Mouse (Mus musculus): ENCODE measurements around the gene Ncoa7. TPM values are rescaled to one million over a fixed set of nuclear protein-coding genes. Genes with fewer than 3 reads are reported as not detected.
A peak's percentile ranks its signal among the peaks of the same experiment; 100 is the strongest.

Ncoa7 gene
- polyA plus RNA-seq, 1 experiment from 2014 or later: 12.2 TPM

DNA sequence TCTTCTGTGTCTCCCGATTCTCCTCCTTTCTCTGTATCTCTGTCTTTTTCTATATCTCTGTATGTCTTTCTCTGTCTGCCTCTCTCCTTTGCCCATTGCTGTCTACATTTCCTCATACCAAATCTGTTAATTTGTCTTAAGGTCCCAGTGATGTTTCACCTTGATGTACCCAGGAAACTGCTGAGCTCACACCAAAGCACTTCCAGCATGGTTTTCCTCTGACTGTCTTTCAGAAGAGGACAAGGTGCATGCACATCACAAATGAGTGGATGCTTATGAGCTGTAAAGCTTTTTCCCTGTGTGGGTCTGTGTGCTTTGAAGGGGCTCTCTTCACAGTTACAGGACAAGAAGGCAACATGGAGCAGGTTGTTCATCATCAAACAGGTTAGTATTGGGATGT, 34.3 kb downstream of the Ncoa7 start:
- ATAC-seq (ENCODE audit: low FRiP score, low TSS enrichment) (no peak), DNase-seq (ENCODE audit: low spot score) (no peak)
- H3K27ac ChIP-seq (replicated peaks): no peak overlapping the region
- H3K36me3 ChIP-seq (ENCODE audit: control insufficient read depth, insufficient read depth, low read length): no peaks in the 10 kb centered on the region
- no peaks in the 10 kb centered on the region for H3K4me1 ChIP-seq (replicated peaks; ENCODE audit: control insufficient read depth, insufficient read depth)
- H3K9ac ChIP-seq (ENCODE audit: low read length): no peak overlapping the region
- no peak overlapping the region for H3K4me2 ChIP-seq (replicated peaks; ENCODE audit: low read depth)
- 88% methylated on average over 1 of the region's 1 CpGs for WGBS
- TF ChIP-seq CTCF (IDR thresholded peaks at IDR 0.05; ENCODE audit: low read depth): no peak
- no peak for TF ChIP-seq EP300 (optimal IDR thresholded peaks at IDR 0.05)
- H3K4me3 ChIP-seq (ENCODE audit: low read depth, low read length): no peak overlapping the region
- H3K27me3 ChIP-seq (ENCODE audit: control insufficient read depth, insufficient read depth, low read length): no peaks in the 10 kb centered on the region
- no peaks in the 10 kb centered on the region for H3K9me3 ChIP-seq (ENCODE audit: control insufficient read depth, low read length)

GRCm38 (mm10) chr10:30768250-30768649, 34.9 kb downstream of the Ncoa7 start:
- Histone ChIP-seq H3K27ac (replicated peaks) (no peak overlapping the region), H3K27me3 (ENCODE audit: control insufficient read depth, insufficient read depth, low read length) (no peaks in the 10 kb centered on the region), H3K4me1 (replicated peaks; ENCODE audit: control insufficient read depth, insufficient read depth) (no peaks in the 10 kb centered on the region), H3K4me3 (ENCODE audit: low read depth, low read length) (no peak overlapping the region), H3K9me3 (ENCODE audit: control insufficient read depth, low read length) (no peaks in the 10 kb centered on the region), H3K36me3 (ENCODE audit: control insufficient read depth, insufficient read depth, low read length) (no peaks in the 10 kb centered on the region), H3K9ac (ENCODE audit: low read length) (no peak overlapping the region), H3K4me2 (replicated peaks; ENCODE audit: low read depth) (no peak overlapping the region)
- no peak for DNase-seq (ENCODE audit: low spot score)
- TF ChIP-seq EP300 (optimal IDR thresholded peaks at IDR 0.05) (no peak), CTCF (IDR thresholded peaks at IDR 0.05; ENCODE audit: low read depth) (no peak)
- WGBS: 76% methylated on average over 3 of the region's 3 CpGs
- no peak for ATAC-seq (ENCODE audit: low FRiP score, low TSS enrichment)

GRCm38 (mm10) chr10:30763179-30763770, 39.9 kb downstream of the Ncoa7 start:
- ATAC-seq (ENCODE audit: low FRiP score, low TSS enrichment): peak; percentile 85
- no peak for TF ChIP-seq EP300 (optimal IDR thresholded peaks at IDR 0.05)
- TF ChIP-seq CTCF (IDR thresholded peaks at IDR 0.05; ENCODE audit: low read depth): no peak
- H3K27ac ChIP-seq (replicated peaks): no peak overlapping the region

DNA sequence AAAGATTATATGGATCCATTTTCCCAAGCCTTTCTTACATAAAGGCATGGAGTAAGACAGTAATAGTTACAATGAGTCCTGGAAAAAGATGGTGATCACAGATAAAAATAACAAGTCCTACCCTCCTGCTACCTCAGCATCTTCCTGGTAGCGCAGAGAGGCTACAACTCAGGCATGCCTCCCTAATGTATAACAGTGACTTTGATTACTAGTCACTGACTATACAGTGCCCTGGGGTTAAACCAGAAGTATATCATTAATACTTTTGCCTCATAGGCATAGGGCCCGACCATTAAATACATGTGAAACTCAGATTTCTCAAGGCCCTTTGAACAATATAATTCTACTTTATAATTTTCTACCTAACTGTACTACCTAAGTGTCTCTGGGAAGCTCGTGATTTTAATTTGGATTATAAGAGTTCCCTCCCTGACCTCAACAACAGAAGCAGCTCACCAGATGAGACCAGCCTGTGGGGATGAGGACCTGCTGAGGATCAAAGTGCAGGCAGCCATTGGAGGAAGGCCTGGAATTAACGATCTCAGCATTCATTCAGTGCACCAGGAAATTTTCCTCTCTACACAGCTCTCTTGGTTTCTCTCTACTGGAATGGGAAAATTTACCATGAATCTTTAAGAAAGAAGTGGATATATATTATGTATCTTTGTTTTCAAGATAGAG, 40.7 kb downstream of the Ncoa7 start:
- TF ChIP-seq EP300 (optimal IDR thresholded peaks at IDR 0.05) (no peak), CTCF (IDR thresholded peaks at IDR 0.05; ENCODE audit: low read depth) (no peak)
- Histone ChIP-seq H3K9ac (ENCODE audit: low read length) (no peak overlapping the region), H3K4me3 (ENCODE audit: low read depth, low read length) (no peak overlapping the region), H3K36me3 (ENCODE audit: control insufficient read depth, insufficient read depth, low read length) (no peaks in the 10 kb centered on the region), H3K27ac (replicated peaks) (0 out of 2 replicates have a peak overlapping the region, but pooled peaks have one; percentile 45), H3K9me3 (ENCODE audit: control insufficient read depth, low read length) (no peaks in the 10 kb centered on the region), H3K4me1 (replicated peaks; ENCODE audit: control insufficient read depth, insufficient read depth) (0 out of 2 replicates have a peak, but pooled peaks cover 5% of the 10 kb centered on the region), H3K4me2 (replicated peaks; ENCODE audit: low read depth) (no peak overlapping the region), H3K27me3 (ENCODE audit: control insufficient read depth, insufficient read depth, low read length) (no peaks in the 10 kb centered on the region)
- no peak for DNase-seq (ENCODE audit: low spot score)
- WGBS: 89% methylated on average over 4 of the region's 4 CpGs
- ATAC-seq (ENCODE audit: low FRiP score, low TSS enrichment): no peak

More at GRCm38 (mm10) chr10:30763179-30763770, 39.9 kb downstream of the Ncoa7 start:
- Histone ChIP-seq H3K9ac (ENCODE audit: low read length) (no peak overlapping the region), H3K4me3 (ENCODE audit: low read depth, low read length) (no peak overlapping the region), H3K9me3 (ENCODE audit: control insufficient read depth, low read length) (no peaks in the 10 kb centered on the region), H3K36me3 (ENCODE audit: control insufficient read depth, insufficient read depth, low read length) (no peaks in the 10 kb centered on the region), H3K4me2 (replicated peaks; ENCODE audit: low read depth) (no peak overlapping the region), H3K27me3 (ENCODE audit: control insufficient read depth, insufficient read depth, low read length) (no peaks in the 10 kb centered on the region), H3K4me1 (replicated peaks; ENCODE audit: control insufficient read depth, insufficient read depth) (0 out of 2 replicates have a peak, but pooled peaks cover 5% of the 10 kb centered on the region)
- peak; percentile 69 for DNase-seq (ENCODE audit: low spot score)
- 52% methylated on average over 8 of the region's 8 CpGs for WGBS

- TF ChIP-seq CTCF (IDR thresholded peaks at IDR 0.05; ENCODE audit: low read depth) (no peak), EP300 (optimal IDR thresholded peaks at IDR 0.05) (no peak)
- ATAC-seq (ENCODE audit: low FRiP score, low TSS enrichment) (peak; percentile 83), DNase-seq (ENCODE audit: low spot score) (peak; percentile 54)
- no peak overlapping the region for H3K9ac ChIP-seq (ENCODE audit: low read length)
- 0 out of 2 replicates have a peak, but pooled peaks cover 5% of the 10 kb centered on the region for H3K4me1 ChIP-seq (replicated peaks; ENCODE audit: control insufficient read depth, insufficient read depth)
- no peaks in the 10 kb centered on the region for H3K36me3 ChIP-seq (ENCODE audit: control insufficient read depth, insufficient read depth, low read length)
- no peaks in the 10 kb centered on the region for H3K9me3 ChIP-seq (ENCODE audit: control insufficient read depth, low read length)
- no peak overlapping the region for H3K4me3 ChIP-seq (ENCODE audit: low read depth, low read length)
- 15% methylated on average over 8 of the region's 8 CpGs for WGBS
- H3K27me3 ChIP-seq (ENCODE audit: control insufficient read depth, insufficient read depth, low read length): no peaks in the 10 kb centered on the region
- H3K4me2 ChIP-seq (replicated peaks; ENCODE audit: low read depth): no peak overlapping the region
- peak overlapping the region; percentile 78 for H3K27ac ChIP-seq (replicated peaks)
Observed at GRCm38 (mm10) chr10:30759360-30760147, 43.6 kb downstream of the Ncoa7 start.
